Mouse (Mus musculus) spleen, adult 12 weeks (tissue): ENCODE results near the gene Ube2c.

ENCODE experiments used
- DNase-seq: peaks from one replicate; pipeline ENCODE4 v3.0.0; 2022; ENCODE audit warnings: low spot score

Gene Ube2c

GRCm38 (mm10) chr2:164823181-164823585 lies 53.5 kb downstream of the Ube2c start:
- DNase-seq = no peak

GRCm38 (mm10) chr2:164823969-164824368 lies 54.3 kb downstream of the Ube2c start:
- DNase-seq = no peak

GRCm38 (mm10) chr2:164825521-164825920 lies 55.8 kb downstream of the Ube2c start:
- no peak for DNase-seq

- no peak for DNase-seq
Observed at GRCm38 (mm10) chr2:164827146-164827850, 57.6 kb downstream of the Ube2c start.
